Mouse (Mus musculus): ENCODE results near the gene P2ry4. TPM values are rescaled to one million over a fixed set of nuclear protein-coding genes. Genes with fewer than 3 reads are reported as not detected.

The P2ry4 gene
- total RNA-seq (2023), result not detected

GRCm38 (mm10) chrX:100594791-100595190 is at the start of gene P2ry4:
Gene P2ry4, minus strand, starts transcription at chrX:100594869.

GRCm38 (mm10) chrX:100625802-100626793 is 31.4 kb upstream of the P2ry4 start, which contains the start of gene Pdzd11:
Gene Pdzd11, minus strand, starts transcription at chrX:100626568.

DNA sequence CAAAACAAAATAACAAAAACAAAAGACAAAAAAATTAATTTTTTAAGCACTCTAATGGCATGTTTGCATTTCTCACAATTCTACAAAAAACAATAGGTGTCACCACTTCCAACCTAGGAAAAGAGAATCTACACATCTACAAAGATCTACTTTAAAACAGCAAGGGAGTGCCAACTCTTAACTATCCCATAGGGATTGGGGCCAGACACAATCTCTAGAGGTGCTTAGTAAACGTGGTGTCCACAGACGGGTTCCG is 30.8 kb upstream of the P2ry4 start, which contains the start of gene Kif4:
TSS of gene Kif4 (plus strand) at position 192 of the 256 bp plus-strand sequence.

DNA sequence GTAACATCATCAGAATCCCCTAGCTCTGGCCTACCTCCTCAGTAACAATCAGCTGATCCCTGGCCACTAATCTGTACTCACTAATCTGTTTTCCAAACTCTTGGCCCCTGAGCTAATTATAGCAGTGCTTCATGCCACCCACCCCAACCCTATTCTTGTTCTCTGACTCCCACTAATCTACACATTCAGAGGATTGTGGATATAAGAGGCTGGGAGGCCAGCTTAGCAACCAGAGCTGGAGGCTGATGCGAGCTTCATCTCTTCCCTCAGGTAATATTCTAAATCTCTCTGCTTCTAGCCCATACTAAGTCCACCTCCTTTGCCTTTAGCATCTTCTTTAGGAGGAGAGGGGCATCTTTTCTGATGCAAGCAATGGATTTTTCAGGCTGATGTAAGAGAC is 10.6 kb upstream of the P2ry4 start, which contains the start of gene Arr3:
TSS of gene Arr3 (plus strand) at position 184 of the 400 bp plus-strand sequence.

DNA sequence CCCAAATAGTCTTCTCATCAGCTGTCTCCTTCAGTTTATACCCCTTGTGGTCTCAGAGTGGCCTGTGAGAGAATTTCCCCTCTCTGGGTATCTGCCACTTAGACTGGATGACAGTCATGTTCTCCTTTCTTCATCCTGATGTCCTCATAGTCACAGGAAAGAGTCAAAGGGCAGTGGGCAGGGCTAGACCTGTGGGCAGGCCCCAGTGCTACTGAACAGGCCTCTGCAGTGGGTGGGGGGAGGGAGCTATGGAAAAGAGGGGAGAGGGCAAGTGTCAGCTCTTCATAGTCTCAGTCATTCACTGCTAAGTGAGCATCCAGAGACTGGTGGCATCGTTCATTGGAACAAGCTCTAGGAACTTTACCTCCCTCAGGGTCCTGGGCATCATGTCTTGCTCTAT is 22.7 kb downstream of the P2ry4 start, which contains the start of gene Awat1:
TSS of gene Awat1 (plus strand) at position 301 of the 400 bp plus-strand sequence.

Other genes starting within 250 kb of the P2ry4 start
- gene Otud6a, start 165.9 kb downstream of the P2ry4 start, total RNA-seq (2023), result not detected
- gene Awat2, start 152.2 kb downstream of the P2ry4 start, total RNA-seq (2023), result not detected
- gene Igbp1, start 100.6 kb downstream of the P2ry4 start, total RNA-seq (2023), result 10 to 100 TPM; 65.7 to 67.3 TPM
- gene Dgat2l6, start 70.0 kb downstream of the P2ry4 start, total RNA-seq (2023), result not detected
- gene Awat1, start 22.6 kb downstream of the P2ry4 start, total RNA-seq (2023), result not detected
- not detected for gene Arr3, start 10.6 kb upstream of the P2ry4 start, total RNA-seq (2023)
- under 1 TPM; 0.33 to 0.50 TPM for gene Kif4, start 30.9 kb upstream of the P2ry4 start, total RNA-seq (2023)
- gene Pdzd11, start 31.7 kb upstream of the P2ry4 start, total RNA-seq (2023), result 10 to 100 TPM; 18.6 to 18.8 TPM
- under 1 TPM in 1 of 2 experiments, not detected in 1; 0.18 TPM for gene Gdpd2, start 135.0 kb upstream of the P2ry4 start, total RNA-seq (2023)
- 1 to 10 TPM; 1.7 to 2.5 TPM for gene Dlg3, start 172.9 kb upstream of the P2ry4 start, total RNA-seq (2023)